Mouse (Mus musculus) lung, postnatal 0 days (tissue): ENCODE data around the gene Gamt. TPM values are rescaled to one million over a fixed set of nuclear protein-coding genes. Genes with fewer than 3 reads are reported as not detected.
A peak's percentile ranks its signal among the peaks of the same experiment; 100 is the strongest.

Experiments used
- ATAC-seq: fragments of 200-750 bp; cut with Nextera tagmentation; 2 replicates; pipeline ENCODE4 v1.8.0; 2017; ENCODE audit warnings: moderate library complexity
- DNase-seq: peaks from one replicate; pipeline ENCODE4 v3.0.0-alpha.2; 2016; ENCODE audit warnings: low spot score
- H3K27ac ChIP-seq: fragments of 300-500 bp; sonication (generic); 2 replicates; pipeline ENCODE4 v1.5.1; 2014; ENCODE audit warnings: antibody characterized with exemption, mild to moderate bottlenecking, low read length, mixed read lengths
- H3K27me3 ChIP-seq: fragments of 300-500 bp; sonication (generic); replicated peaks from 2 replicates; pipeline ENCODE4 v1.6.1; 2014; ENCODE audit warnings: low read length, mixed read lengths; ENCODE audit not compliant: insufficient read depth
- H3K36me3 ChIP-seq: fragments of 300-500 bp; sonication (generic); 2 replicates; pipeline ENCODE4 v1.6.1; 2014; ENCODE audit warnings: low read length, mixed read lengths; ENCODE audit not compliant: insufficient read depth
- H3K4me1 ChIP-seq: fragments of 300-500 bp; sonication (generic); 2 replicates; pipeline ENCODE4 v1.6.1; 2014; ENCODE audit warnings: antibody characterized with exemption, low read depth, low read length, mixed read lengths; ENCODE audit not compliant: insufficient read depth
- H3K4me2 ChIP-seq: fragments of 300-500 bp; sonication (generic); replicated peaks from 2 replicates; pipeline ENCODE4 v1.6.1; 2014; ENCODE audit warnings: low read depth, mild to moderate bottlenecking, low read length, moderate library complexity, mixed read lengths
- H3K4me3 ChIP-seq: fragments of 300-500 bp; sonication (generic); 2 replicates; pipeline ENCODE4 v1.5.1; 2014; ENCODE audit warnings: low read depth, low read length
- H3K9ac ChIP-seq: fragments of 300-500 bp; sonication (generic); replicated peaks from 2 replicates; pipeline ENCODE4 v1.6.1; 2014; ENCODE audit warnings: low read depth, mild to moderate bottlenecking
- H3K9me3 ChIP-seq: fragments of 300-500 bp; sonication (generic); 2 replicates; pipeline ENCODE4 v1.6.1; 2016; ENCODE audit warnings: low read length, mixed read lengths
- CTCF ChIP-seq: IDR thresholded peaks from 2 replicates; pipeline ENCODE4 v1.5.1; 2016; ENCODE audit warnings: antibody characterized with exemption, mild to moderate bottlenecking
- EP300 ChIP-seq: IDR thresholded peaks from 2 replicates; pipeline ENCODE4 v1.6.1; 2016; ENCODE audit warnings: antibody characterized with exemption, mild to moderate bottlenecking, control low read depth
- WGBS: fragments of 180-500 bp; shearing (Covaris S2); extraction: QIAGEN DNeasy Blood & Tissue Kit; methylation state at CpG from one replicate; pipeline ENCODE4 v1.1.7; 2014; 5-methylcytosine and 5-hydroxymethylcytosine counted together
- polyA plus RNA-seq: library from polyadenylated mRNA; unstranded; fragments of >200 nt; fragmentation: Nextera tagmentation; extraction: Ambion mirVana; gene quantifications from 2 replicates; pipeline ENCODE4 v1.2.1, GENCODE M21; 2015

Gene Gamt
- polyA plus RNA-seq, 1 experiment from 2014 or later, result 23.5 TPM

DNA sequence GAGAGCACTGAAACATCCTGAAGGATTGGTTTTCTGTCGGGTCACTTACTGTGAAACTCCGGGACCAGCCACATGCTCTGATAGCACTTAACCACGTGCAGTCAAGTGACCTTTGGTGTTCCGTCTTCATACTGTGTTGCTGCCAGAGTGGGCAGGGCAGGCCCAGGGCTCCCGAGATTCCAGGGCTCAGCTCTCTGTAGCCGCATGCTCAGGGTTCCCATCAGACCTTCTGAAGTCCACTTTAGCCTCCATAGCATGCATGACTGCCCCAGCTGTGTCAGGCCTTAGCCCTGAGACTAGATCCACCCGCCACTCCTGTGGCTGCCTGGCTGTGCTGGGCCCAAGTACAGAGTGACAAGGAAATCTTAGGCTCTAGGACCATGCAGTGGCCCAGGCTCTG, 20.5 kb upstream of the Gamt start:
- DNase-seq (peak; percentile 72), ATAC-seq (peak; percentile 15)
- peaks cover 13% of the 10 kb centered on the region for H3K4me1 ChIP-seq
- no peak overlapping the region for H3K9ac ChIP-seq
- H3K9me3 ChIP-seq, result no peaks in the 10 kb centered on the region
- no peak overlapping the region for H3K4me3 ChIP-seq
- 41% methylated on average over 7 of the region's 7 CpGs for WGBS
- H3K27me3 ChIP-seq, result no peaks in the 10 kb centered on the region
- peak overlapping the region; percentile 95 for H3K27ac ChIP-seq
- peaks cover 39% of the 10 kb centered on the region for H3K36me3 ChIP-seq
- TF ChIP-seq EP300, result 0 out of 2 replicates have a peak, but pooled peaks have one; percentile 32
- no peak for TF ChIP-seq CTCF
- no peak overlapping the region for H3K4me2 ChIP-seq

DNA sequence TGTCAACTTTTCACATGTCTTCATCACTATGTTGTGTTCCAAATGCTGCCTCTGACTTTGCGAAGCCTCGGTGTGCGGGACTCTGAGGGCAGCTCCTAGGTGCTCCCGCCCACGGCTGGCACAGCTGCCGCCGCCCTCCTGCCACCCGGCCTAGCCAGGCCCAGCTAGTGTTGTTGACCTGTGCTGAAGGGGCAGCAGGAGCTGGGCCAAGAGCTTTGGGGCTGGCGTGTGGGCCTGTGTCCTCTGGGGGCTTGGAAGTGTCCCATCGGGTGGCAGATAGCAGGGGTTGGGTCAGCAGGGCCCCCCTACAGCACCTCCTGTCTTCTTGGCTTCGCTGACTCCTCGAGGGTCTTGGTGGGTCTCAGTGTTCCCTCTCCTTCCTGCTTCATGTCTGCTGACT, 18.5 kb upstream of the Gamt start:
- TF ChIP-seq CTCF (no peak), EP300 (no peak)
- WGBS, result 80% methylated on average over 12 of the region's 12 CpGs
- ATAC-seq (no peak), DNase-seq (no peak)
- H3K27me3 ChIP-seq, result no peaks in the 10 kb centered on the region
- no peak overlapping the region for H3K9ac ChIP-seq
- no peak overlapping the region for H3K4me2 ChIP-seq
- H3K4me1 ChIP-seq, result peaks cover 10% of the 10 kb centered on the region
- H3K27ac ChIP-seq, result 0 out of 2 replicates have a peak overlapping the region, but pooled peaks have one; percentile 14
- peaks cover 39% of the 10 kb centered on the region for H3K36me3 ChIP-seq
- no peak overlapping the region for H3K4me3 ChIP-seq
- no peaks in the 10 kb centered on the region for H3K9me3 ChIP-seq

DNA sequence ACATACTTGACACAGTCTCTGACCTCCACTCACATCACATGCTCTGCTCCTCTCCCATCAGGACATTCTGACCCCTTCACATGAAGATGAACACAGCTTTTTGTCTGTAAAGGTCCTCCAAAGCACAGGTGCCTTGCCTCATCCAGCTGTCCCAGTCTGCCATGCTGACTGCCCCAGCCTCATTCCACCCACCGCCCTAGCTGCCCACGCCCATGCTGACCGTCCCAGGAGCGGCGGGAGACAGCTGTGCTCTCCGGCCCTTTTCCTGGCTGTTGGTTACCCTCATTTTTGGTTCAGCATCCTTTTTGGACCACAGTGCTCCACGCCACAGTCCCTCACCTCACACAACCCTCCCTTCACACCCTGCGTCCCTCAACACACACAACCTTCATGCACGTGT, 17.6 kb upstream of the Gamt start:
- Histone ChIP-seq H3K4me2 (no peak overlapping the region), H3K9me3 (no peaks in the 10 kb centered on the region), H3K36me3 (peaks cover 39% of the 10 kb centered on the region), H3K4me1 (peaks cover 5% of the 10 kb centered on the region), H3K27me3 (no peaks in the 10 kb centered on the region), H3K27ac (no peak overlapping the region), H3K9ac (no peak overlapping the region), H3K4me3 (no peak overlapping the region)
- WGBS, result 88% methylated on average over 9 of the region's 9 CpGs
- DNase-seq (no peak), ATAC-seq (no peak)
- TF ChIP-seq EP300, result no peak
- TF ChIP-seq CTCF, result no peak

DNA sequence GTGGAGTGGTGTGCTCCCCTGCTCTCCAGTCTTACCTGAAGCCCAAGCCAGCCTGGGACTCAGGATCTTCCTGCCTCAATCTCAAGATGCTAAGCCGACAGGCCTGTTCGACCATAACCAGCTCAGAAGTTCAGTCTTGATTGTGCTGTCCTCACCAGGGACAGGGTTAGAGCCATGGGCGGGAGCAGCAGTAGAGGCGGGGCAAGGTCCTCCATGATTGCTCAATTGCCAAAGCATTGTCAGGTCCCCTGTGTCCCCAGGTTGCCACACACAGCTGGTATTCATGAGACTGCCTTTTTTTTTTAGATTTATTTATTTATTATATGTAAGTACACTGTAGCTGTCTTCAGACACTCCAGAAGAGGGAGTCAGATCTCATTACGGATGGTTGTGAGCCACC, 15.4 kb upstream of the Gamt start:
- TF ChIP-seq CTCF (no peak), EP300 (no peak)
- peak; percentile 26; the same call in 1 of the 2 replicates for ATAC-seq
- Histone ChIP-seq H3K4me2 (no peak overlapping the region), H3K4me3 (no peak overlapping the region), H3K9me3 (no peaks in the 10 kb centered on the region), H3K36me3 (peaks cover 39% of the 10 kb centered on the region), H3K27me3 (no peaks in the 10 kb centered on the region), H3K9ac (no peak overlapping the region), H3K27ac (no peak overlapping the region), H3K4me1 (no peaks in the 10 kb centered on the region; the same call in 1 of the 2 replicates)
- DNase-seq, result peak; percentile 59
- WGBS, result 72% methylated on average over 5 of the region's 5 CpGs

DNA sequence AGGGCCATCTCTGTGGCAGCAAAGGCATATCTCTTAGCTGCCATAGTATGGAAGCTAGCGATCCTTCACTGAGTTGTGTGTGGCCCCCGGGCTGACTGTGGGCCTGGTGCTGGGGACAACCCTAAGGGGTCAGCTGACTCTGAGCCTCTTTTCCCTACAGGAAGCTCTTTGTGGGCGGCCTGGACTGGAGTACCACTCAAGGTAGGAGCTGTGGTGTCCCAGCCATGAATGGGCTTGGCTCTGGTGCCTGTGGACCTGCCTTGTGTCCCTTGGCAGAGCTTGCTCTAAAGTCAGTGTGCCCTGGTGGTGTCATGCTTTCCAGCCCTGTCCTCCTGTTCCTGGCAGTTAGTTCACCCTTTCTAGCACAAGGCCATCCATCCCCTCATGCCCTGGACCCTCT, 13.0 kb upstream of the Gamt start:
- Histone ChIP-seq H3K27me3 (no peaks in the 10 kb centered on the region), H3K4me3 (no peak overlapping the region), H3K36me3 (peaks cover 27% of the 10 kb centered on the region), H3K4me2 (0 out of 2 replicates have a peak overlapping the region, but pooled peaks have one; percentile 5), H3K9ac (no peak overlapping the region), H3K9me3 (no peaks in the 10 kb centered on the region), H3K4me1 (0 out of 2 replicates have a peak, but pooled peaks cover under 1% of the 10 kb centered on the region), H3K27ac (peak overlapping the region; percentile 68)
- no peak for TF ChIP-seq CTCF
- no peak for TF ChIP-seq EP300
- DNase-seq (peak; percentile 72), ATAC-seq (peak; percentile 83)
- 57% methylated on average over 3 of the region's 3 CpGs for WGBS

DNA sequence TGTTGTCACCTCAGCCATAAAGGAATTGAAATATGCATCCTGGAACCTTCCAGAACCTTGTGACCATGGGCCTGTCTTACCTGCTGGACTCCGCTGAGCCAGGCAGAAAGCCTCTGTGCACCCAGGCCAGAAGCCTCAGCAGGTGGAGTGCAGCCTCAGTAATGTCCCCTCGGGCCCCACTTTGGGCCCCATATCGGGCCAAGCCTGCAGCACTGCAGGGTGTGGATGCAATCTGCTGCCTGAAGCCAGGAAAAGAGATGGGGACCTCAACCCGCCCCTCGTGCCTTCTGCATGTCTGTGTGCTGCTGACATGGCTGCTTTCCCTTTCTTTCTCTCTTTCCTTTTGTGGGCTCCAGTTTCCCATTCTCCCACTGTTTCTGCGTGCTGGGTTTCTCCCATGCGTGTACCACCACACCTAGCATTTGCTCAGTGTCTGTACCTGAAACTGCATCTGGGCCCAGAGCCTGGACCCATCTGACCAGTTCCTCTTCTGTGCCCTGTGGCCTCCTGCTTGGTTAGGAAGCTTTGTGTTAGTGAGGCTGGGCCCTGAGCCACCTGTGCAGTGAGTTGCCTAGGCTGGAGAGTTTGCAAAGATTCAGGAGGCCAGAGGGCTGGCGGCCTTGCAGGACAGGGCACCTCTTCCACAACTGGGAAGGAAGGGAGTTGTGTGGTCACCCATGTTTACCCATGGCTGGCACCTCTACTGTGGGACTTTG, 11.2 kb upstream of the Gamt start:
- DNase-seq (no peak), ATAC-seq (no peak)
- peaks cover 9% of the 10 kb centered on the region; the same call in 1 of the 2 replicates for H3K36me3 ChIP-seq
- no peak overlapping the region for H3K9ac ChIP-seq
- no peaks in the 10 kb centered on the region for H3K27me3 ChIP-seq
- 91% methylated on average over 8 of the region's 8 CpGs for WGBS
- no peaks in the 10 kb centered on the region for H3K9me3 ChIP-seq
- no peak overlapping the region for H3K4me3 ChIP-seq
- H3K4me1 ChIP-seq, result peaks cover 14% of the 10 kb centered on the region; the same call in 1 of the 2 replicates
- no peak overlapping the region for H3K4me2 ChIP-seq
- TF ChIP-seq EP300, result no peak
- H3K27ac ChIP-seq, result no peak overlapping the region
